Mouse (Mus musculus): ENCODE measurements around the gene 5031439G07Rik. TPM values are rescaled to one million over a fixed set of nuclear protein-coding genes. Genes with fewer than 3 reads are reported as not detected.

5031439G07Rik gene
- total RNA-seq, 2 experiments from 2014 or later: 134 to 161 TPM

DNA sequence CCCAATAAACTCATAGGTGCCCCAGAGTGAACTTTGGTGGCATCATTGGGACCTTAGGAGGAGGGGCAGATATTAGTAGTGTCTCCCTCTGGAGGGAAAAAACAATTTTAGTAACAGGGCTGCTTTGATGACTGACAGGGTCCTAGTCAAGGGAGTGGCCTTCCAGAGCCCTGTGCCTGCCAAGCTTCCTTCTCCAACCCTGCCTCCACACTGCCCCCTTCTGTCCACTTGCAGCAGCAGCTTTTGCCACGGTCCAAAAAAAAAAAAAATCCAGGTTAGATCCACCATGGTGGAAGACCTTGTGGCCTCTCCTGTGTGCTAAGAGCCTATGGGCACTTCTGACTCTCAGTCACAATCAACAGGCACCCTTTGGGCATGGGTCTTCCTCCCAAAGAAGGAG is 7.6 kb upstream of the 5031439G07Rik start:
- intact Hi-C loops (cut with DNase I): no loop called here
- peak; percentile 78 for DNase-seq

DNA sequence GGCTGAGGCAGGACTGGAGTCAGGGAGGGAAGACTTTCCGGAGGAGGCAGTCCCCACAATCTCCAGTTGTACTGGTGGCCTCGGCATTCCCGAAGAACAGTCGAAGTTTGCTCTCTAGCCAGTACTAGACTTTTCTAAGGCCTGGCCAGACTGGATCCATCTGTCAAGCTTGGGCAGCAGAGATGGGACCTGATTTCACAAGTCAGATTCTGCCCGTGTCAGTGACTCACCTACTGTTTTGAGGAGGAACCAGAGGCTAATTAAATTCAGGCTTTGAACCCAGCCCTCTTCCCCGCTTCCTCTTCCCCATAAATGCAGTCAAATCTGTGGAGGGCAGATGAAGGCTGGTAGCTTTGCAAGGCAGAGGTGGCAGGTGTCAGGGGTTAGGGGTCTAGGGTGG is 6.7 kb upstream of the 5031439G07Rik start:
- DNase-seq: no peak
- intact Hi-C loops (cut with DNase I): no loop called here

DNA sequence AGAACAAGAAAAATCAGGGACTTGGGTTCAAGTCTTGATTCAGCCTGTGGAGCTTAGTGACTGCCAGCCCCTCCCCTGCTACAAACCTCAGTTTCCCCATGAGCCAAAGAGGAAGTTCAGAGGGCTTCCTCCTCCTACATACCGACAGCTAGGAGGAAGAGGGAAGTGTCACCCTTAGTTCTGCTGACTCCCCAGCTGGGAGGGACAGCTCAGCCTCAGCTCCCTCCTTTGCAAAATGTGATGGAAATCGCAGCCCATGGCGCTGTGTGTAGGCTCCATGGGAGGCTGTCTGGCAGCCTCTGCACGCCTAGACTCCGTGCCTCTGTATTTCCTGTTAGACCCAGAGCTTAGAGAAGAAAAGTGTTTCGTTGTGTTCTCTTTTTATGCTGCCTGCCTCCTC is 6.1 kb upstream of the 5031439G07Rik start:
- intact Hi-C loops (cut with DNase I): no loop called here
- DNase-seq: no peak

DNA sequence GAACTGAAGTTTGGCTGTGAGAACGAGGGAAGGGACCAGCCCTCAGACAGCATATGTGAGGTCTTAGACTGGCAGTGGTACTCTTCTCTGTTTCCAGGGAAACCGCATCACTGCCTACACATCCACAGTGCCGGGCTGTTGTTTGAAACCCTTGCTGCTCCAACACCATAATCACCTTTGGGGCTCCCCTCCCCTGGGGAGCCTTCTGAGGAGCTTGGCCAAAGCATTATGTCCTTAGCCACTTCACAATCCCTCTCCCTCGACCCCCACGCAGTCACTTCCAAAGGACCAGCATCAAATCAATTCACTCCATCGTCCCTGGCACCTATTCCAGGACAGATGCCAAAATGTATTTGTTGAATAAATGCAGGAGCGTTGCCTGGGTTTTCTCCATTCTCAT is 1.4 kb upstream of the 5031439G07Rik start:
- no peak for DNase-seq
- intact Hi-C loops (cut with DNase I): no loop called here

DNA sequence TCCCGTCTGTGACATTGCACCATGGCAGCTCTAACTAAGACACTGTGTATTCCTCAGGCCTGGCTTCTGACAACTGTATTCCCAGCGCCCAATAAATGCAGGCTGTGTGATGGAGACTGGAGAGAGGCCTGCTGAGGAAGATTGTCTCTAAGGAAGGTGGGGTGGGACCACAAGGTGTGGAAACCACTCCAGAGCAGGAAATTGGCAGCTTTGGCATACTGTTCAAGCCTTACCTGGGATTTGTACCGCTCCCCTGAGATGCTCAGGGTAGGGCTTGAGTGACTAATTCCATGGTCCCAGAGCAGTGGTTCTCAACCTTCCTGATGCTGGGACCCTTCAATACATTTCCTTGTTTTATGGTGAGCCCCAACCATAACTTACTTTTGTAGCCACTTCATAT is 747 bp upstream of the 5031439G07Rik start:
- DNase-seq: no peak
- intact Hi-C loops (cut with DNase I): no loop called here

DNA sequence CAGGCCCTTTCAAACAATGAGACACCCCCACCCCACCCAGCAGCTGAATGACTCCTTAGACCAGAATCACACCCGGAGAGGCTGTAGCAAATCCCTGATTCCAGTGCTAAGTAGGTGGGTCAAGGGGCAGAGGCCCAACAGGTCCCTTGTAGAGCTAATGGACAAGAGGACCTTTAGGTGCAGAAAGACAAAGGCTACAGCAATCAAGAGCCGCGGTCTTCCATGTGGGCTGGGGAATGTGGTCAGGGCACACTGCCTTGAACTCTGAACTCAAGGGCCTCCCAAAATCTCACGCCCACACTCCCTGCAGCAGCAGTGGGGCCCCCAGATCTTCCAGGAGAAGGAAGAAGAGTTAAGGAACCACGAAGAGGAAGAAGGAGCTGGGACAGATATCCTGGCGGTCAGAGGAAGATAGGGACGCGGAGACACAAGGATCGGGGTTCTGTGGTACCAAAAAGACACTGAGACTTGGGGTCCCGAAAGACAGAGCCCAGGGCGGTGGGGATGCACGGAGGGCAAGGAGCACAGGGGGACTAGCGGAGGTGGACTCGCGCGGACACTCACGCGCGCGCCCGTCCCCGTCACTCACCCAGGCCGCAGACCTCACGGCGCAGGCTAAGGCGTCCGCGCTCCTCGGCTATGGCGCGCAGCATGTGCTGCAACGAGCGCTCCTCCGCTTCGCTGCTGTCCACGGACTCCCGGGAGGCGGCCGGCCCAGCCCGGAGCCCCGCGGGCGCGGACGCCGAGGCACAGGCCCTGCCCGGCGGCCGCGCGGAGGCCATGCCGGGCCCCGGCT is 1.1 kb downstream of the 5031439G07Rik start:
- intact Hi-C loops (cut with DNase I): no loop called here
- peak; percentile 50 for DNase-seq

DNA sequence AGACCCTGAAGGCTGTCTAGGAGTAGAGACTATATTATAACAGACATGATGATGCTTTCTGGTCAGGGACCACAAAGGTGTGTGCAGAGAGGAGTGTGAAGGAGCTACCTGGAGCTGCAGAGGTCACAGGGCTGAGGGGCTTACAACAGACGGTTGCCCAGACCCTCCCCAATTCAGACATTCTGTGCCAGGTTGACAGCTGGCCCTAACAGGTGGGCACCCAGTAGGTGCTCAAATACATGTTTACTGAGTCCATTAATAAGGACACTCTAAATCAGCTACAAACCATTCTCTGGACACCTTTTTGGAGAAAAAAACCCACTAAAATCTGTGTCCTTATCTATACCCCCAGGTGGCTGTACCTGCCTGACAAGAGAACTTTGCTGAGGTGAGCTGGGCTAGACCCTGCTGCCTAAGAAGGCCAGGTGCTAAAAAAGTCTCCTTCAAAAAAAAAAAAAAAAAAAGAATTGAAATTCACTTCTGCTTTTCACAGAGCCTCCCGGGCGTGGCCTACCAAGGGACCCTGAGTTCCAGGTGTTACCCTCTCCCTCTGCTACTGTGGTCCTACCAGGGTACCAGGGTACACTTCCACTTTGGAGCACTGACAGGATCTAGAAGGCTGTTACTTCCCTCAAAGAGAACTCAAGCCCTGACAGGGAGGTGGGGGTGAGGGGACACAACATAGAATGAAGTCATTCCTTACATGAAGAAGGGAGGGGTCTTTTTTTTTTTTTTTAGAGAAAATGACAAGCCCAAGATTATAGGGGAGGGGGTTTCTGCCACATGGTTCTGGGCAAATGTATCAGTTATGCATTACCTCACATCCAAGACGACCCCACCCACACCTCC is 2.0 kb downstream of the 5031439G07Rik start:
- no peak for DNase-seq
- intact Hi-C loops (cut with DNase I): no loop called here

DNA sequence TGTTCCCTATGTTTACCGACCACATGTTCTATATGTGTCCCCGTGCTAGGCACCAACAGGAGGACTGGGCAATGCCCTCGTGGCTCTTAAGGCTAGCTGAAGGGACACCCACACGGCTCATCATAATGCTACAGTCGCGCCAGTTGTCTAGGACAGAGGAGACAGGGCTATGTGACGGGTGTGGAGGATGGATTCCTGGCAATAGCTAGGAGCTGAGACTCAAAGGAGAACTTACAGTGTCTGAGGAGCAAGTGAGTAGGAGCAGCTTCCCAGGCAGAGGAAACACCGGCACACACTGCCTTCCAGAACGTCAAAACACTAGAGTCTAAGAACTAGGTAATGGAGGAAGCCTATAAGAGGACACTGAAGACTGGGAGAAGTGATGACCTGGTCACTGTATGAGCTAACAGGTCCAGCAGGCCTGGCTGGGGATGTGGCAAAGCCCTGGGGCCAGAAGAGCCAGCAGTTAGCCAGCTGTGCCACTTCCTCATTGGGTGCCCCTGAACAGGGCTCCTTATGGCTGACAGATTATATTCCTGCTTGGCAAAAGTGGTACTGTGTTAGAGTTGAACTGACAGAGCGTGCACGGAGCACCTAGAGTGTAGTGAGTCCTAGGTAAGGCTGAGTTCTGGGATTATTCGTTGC is 2.7 kb downstream of the 5031439G07Rik start:
- intact Hi-C loops (cut with DNase I): no loop called here
- DNase-seq: no peak

DNA sequence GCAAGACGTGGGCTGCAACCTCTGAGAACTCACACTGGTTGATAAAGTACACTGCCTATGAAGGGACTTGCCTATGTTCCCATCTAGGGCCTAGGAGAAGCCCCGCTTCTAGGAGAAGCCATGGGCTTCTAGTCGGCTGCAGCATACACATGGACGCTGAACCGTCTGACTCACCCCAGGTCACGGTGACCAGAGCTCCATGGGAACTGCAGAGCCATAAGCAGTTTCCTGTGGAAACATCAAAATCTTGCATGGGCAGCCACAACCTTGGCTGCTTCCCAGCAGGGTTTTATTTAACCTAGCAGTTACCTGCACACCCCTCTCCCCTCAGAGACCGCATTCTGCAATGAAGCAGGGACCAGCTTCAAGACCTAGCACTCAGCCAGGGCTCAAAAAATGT is 4.6 kb downstream of the 5031439G07Rik start:
- intact Hi-C loops (cut with DNase I): no loop called here
- DNase-seq: no peak

DNA sequence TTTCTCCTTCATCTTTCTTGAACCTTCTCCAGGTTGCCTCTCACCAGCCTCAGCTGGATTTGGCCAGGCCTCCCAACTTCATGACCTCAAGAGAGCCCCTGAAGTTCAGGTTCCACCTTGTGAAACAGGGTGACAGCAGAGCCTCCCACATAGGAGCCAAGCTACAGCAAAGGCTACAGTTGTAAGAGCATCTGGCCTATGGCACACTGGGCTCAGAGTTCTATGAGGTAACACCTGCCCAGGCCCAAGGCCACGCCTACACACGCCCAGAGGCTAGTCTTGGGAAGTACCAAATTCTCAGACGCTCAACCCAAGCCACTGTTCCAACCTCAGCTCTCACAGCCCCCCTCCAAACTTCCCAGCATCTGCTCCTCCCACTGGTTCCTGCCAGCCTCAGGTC is 5.5 kb downstream of the 5031439G07Rik start:
- no peak for DNase-seq
- intact Hi-C loops (cut with DNase I): no loop called here

DNA sequence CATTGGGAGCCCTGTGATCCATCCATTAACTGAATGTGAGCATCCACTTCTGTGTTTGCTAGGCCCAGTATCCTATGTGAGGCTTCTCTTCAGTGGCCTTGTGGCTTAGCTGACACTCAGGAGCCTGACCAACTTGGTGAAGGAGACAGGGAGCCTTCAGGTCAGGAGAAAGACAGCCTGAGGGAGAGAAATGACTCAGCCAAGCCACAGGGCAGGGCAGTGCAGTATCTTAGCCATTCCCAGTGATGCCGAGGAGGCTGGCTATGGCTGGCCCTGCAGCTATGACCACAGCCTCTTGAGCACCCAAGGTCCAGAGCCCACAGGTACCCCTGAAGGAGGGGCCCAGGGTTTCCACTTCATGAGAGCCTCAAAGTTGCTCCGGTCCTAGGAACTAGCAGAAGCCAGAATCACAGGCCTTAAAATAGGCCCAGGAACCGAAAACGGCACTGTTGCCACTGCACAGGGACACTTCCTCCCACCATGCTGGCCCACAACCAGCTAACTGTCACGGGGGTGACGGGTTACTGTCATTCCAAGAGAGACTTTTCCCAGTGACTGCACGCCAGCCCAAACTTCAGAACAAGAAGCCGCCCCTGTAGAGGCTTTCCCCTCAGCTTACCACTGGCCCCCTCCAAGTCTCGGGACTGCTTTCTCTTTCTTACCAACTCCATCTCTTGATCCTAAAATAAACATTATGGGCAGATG is 6.6 kb downstream of the 5031439G07Rik start:
- intact Hi-C loops (cut with DNase I): no loop called here
- no peak for DNase-seq

DNA sequence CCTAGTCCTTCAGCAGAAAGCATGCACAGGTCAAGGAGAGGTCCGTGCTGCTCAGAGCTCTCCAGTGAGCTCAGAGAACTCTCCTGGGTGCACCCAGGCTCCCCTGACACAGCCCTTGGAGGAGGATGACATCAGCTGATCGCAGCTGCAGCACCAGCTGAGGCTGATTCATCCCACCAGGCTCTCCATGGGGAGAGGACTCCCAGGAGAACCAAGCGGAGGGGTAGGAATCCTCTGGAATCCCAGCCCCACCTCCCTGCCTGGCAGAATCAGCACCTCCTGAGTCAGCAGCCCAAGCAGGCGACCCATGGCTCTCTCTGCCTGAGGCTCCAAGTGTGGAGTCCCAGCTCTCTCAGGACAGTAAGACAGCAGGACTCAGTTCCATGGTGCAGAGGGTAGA is 12.6 kb downstream of the 5031439G07Rik start:
- DNase-seq: no peak
- intact Hi-C loops (cut with DNase I): no loop called here

DNA sequence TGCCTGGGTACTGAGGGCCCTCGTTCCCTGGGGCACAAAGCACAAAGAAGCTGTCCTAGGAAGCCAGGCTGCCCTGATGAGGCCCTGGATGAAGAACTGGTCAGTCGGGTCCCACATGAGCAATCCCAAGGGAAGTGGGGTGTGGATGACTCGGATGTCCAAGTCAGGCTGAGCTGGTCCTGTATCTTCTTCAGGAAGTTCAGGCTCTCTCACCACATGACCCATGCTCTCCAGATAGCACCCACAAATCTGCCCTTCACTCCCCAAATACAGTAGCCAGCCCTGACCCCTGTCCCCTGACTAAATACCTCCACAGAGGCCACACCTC is 14.8 kb downstream of the 5031439G07Rik start:
- DNase-seq: no peak
- intact Hi-C loops (cut with DNase I): no loop called here

DNA sequence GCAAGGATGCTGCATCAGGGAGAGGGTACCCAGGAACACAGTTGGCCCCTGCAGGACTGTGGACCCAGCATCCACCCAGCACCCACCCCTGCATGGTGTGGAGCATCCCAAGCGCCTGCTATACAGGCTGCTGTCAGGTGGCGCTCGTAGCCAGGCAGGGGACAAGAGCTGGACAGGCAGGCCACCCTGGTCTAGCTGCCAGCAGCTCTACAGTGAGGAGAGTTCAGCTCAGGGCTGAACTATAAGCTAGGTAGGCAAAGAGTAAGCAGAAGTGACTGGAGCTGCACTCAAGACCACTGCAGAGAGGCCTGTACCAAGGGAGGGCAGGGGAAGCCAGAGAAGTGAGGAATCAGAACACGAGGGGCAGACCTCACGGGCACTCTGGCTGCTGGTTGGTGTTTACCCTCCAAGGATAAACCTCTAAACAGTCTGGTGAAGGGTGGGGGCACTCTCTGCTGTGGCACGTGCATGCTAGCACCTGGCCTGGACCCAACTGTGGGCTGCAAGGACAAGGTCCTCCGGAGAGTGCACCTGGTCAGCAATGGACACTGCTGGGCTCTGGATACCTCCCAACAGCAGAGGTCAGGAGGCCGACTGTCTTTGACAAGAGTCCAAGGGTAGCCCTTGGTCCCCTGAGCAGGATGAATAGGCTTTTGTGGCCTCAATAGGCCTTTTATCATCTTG is 15.3 kb downstream of the 5031439G07Rik start:
- intact Hi-C loops (cut with DNase I): no loop called here
- DNase-seq: no peak

DNA sequence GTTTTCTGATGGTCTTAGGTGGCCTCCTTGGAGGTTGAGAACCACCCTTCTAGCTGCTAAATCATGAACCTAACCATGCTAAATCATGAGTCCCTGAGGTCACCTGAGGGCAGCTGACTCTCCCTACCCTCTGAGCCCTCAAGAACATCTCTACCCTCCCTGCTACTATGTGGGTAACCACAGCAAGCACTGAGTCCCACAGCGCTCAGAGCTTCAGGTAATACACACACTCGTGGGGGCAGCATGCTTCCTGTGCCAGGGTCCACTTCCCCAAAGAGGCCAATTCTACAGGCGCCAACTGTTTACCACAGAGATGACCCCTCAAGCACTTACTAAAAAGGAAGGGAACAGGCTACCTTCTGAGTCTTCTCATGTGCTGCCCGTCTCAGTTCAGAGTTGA is 19.8 kb downstream of the 5031439G07Rik start:
- intact Hi-C loops (cut with DNase I): no loop called here
- no peak for DNase-seq

DNA sequence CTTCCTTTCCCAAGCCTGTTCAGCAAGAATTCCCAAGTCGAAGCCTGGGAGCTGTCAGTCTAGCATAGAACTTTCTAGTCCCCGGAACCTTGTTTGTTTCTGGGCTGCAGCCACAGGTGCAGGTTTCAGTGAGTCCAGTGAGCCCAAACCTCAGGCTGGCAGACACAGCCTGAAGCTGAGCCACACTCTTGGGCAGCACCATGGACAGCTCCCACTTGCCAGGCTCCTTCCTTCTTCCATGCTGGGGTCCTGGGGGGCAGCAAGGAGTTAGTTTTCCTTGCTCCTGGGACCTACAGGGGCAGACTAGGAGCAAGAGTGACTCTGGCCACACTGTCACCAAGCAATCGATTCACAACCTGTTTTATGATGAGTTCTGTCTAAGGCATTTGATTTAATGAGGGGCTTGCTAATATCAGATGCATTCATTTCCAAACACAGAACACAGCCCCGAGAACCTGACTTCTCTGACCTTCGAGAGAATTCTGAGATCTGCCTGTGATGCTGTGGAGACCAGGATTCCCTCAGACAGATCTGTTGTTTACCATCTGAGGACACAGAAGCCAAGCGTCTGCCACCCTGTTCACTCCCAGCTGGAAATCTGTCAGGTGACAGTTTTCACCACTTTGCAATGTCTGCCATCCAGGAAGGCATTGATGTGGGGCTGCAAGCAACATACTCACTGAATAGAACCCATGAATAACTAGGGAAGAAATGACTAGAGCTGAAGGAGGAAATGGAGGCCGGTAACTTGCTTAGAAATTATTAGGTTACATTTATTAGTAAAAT is 22.6 kb downstream of the 5031439G07Rik start:
- intact Hi-C loops (cut with DNase I): no loop called here
- no peak for DNase-seq

DNA sequence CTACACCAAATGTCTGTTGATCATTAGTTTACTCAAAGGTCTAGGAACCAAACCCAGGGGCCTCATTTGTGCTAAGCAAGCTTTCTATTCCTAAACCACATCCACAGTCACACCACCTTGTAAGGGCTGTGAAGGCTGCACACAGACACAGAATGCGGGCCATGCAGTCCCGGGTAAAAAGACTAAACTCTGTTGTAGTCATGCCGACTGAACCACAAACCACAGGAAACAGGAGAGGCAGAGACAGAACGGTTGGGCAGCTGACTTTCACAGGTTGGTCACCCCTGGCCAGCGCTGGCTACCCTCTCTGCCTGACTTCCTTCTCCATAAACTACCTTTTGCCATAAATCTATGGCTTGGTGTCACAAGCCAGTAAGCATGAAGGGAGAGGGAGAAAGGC is 23.6 kb downstream of the 5031439G07Rik start:
- no peak for DNase-seq

DNA sequence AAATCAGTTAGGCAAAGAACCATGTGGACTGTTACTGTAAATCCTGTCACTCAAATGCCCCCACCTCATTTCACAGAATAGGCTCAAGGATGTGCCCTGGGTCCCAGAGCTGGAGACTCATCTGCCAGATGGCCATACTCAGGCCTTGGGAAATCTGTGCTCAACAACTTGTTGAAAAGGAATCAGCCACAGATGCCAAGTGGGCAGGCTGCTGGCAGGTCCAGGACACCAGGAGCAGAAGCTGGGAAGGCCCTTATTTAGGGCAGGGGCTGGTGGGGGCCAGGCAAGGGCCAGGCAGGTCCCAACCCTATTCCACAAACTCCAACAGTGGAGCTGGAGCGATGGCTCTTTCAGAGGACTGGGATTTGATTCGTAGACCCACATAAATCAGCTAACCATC is 25.8 kb downstream of the 5031439G07Rik start:
- intact Hi-C loops (cut with DNase I): no loop called here
- DNase-seq: no peak

More for the DNA sequence above, 23.6 kb downstream of the 5031439G07Rik start:
- intact Hi-C loops (cut with DNase I): no loop called here

DNA sequence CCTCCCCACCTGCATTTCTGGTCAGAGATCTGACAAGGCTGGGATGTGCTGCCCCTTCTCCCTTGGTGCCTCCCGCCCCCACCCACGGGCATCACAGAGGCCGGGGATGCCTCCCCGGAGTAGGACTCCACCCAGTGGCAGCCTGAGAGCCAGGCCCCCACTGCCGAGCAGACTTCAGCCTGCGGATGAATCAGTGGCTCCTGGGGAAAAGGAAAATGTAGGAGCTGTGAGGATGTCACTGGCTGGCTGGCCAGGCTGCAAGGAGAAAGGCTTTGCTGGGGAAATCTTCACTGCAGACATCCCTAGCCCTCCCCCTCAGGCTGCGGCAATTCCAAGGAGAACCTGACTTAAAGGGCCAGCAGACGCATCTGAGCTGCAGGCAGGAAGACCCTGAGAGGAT is 27.7 kb downstream of the 5031439G07Rik start:
- no peak for DNase-seq
- intact Hi-C loops (cut with DNase I): loop anchor here (1.0 kb wide), 1 partner anchor 182 kb away; no protein-coding TSS in a partner anchor

DNA sequence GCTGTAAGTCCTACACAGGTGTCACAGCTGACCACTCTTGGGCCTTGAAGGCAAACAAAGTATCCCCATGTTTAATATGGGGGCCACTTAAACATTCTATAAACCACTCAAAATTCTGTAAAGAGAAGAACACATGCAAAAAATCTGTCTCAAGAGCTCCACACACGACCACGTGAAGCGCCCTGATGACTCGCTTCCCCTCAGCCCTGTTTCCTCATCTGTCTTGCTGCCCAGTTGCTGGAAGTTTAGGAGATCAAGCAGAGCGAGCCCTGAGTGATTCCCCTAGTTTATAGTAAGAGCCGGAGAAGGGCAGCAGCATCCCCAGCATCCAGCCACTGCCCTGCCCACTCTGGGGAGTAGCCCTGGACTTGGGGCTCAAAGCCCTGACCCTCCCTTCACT is 28.5 kb downstream of the 5031439G07Rik start:
- intact Hi-C loops (cut with DNase I): loop anchor here (1.0 kb wide), 1 partner anchor 182 kb away; no protein-coding TSS in a partner anchor
- no peak for DNase-seq

Measured in left cerebral cortex, postnatal 4 days (tissue).